Mouse (Mus musculus): ENCODE results near the gene H2afy.

The H2afy gene

DNA sequence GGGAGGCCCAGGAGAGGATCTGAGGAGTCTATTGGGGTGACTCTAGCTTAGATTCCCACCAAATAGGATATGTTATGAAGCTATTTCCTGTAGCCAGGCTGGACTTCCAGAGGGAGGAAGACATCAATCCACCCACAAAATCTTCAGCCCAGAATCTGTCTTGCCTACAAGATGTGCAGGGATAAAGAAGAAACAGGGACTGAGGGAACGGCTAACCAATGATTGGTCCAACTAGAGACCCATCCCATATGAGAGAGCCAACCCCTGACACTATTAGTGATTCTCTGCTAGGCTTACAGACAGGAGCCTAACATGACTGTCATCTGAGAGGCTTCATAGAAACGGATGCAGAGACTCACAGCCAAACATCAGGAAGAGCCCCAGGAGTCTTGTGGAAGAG is 7.9 kb upstream of the H2afy start:
- no peak for DNase-seq

DNA sequence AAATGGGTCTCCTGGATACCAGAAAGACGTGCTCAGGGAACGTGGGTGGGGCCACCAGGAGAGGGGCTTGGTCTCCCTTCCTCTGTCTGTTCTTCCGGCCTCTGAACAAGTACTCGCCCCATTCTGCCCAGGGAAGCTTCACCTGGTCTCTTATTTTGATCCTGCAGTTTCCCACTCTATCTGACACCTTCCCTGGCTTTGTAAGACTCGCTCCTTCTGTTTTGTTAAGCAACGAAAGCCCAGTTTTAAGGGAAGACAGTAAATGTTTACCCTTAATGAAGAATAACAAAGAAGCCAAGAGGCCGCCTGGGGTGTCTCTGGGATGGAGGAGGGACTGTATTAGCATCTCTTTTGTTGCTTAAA is 7.0 kb upstream of the H2afy start:
- DNase-seq, result no peak

DNA sequence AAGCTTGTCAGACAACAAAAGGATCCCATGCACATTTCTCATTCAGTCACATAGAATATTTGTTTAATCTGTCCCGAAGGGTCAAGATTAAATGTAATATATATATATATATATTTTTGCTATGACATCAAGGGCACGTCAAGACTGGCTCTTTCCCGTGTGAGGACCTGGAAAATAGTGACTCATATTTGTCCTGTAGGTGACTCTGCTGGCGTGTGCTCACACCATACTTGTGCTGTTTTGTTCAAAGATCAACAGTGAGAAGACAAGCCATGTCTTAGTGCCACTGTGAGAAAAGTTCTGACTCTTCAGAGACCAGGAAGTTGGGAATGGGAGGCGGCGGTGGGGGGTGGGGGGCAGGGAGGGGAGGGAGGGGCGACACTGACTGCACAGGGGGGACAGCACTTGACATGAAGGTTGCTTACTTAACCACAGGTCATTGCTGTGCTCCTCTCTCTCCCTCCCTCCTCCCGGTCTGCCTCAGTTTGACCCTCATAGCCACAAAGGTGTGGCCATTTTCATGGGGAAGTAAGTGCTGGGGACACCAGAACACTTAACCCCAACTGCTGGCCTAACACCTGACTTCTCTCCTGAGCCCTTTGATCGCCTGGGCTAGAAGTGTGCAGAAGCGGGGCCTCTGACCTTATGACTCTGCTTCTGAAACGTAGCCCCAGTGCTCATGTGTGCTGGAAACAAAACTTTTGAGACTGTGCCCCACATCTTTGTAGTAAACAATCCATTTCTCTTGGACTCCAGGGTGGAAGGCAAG is 6.4 kb upstream of the H2afy start:
- DNase-seq, result no peak

DNA sequence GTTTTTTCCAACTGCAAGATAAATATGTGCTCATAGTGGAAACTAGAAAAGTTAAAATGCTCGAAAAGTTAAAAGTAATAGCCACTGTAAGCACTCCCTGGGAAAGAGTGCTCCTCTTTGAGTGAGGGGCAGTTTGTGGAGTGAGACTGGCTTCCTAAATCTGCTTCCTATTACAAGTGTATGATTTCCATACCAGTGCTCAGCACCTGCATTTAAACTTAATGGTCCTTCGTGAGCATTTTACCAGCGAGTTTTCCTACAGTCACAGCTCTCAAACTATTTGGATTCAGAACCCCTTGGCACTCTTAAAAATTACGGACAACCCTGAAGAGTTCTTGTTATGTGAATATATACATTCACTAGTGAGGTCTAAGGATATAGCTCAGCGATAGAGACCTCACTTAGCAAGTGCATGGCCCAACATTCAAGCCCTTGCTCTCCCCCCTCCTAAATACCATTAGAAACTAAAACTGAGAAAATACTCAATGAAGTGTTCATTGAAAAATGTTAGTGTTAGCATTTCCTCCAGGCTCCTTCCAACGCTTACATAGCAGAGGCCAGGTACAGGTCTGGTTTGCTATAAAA is 3.1 kb upstream of the H2afy start:
- DNase-seq, result no peak

DNA sequence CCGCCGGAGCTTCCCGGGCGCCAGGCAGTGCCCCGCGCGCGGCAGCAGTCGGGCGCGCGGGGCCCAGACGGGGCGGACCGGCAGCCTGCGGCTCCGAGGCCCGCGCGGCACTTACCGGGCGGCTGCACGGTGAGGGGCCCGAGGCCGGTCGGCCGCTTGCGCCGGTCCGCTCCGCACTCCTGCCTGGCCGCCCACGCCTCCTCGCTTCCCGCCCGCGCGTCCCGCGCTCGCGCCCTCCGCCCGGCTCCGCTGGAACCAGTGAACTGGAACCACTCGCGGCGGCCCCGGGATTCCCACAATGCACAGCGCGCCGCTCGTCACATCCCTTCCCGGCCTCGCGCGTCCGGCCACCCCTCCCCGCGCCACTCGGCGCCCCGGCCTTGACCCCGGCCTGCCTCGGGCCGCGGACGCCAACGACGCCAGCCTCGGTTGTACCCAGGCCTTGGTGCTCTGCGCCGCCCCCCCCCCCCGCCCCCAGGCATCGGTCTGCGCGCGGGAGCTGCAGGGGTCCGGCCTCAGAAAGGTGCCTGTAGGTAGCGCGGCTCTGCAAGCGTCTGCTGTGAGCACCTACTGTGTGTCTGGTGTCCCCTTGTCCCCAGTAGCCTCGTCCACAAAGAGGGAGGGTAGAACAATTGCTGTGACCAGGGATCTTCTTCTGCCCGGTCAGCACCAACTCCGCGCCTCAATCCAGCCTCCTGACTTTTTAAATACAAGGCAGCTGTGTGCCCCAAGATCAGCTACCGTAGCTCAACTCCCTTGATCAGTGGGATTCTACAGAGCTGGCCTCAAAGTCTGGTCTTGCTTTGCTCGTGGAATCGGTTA is 719 bp downstream of the H2afy start:
- peak; percentile 86 for DNase-seq

DNA sequence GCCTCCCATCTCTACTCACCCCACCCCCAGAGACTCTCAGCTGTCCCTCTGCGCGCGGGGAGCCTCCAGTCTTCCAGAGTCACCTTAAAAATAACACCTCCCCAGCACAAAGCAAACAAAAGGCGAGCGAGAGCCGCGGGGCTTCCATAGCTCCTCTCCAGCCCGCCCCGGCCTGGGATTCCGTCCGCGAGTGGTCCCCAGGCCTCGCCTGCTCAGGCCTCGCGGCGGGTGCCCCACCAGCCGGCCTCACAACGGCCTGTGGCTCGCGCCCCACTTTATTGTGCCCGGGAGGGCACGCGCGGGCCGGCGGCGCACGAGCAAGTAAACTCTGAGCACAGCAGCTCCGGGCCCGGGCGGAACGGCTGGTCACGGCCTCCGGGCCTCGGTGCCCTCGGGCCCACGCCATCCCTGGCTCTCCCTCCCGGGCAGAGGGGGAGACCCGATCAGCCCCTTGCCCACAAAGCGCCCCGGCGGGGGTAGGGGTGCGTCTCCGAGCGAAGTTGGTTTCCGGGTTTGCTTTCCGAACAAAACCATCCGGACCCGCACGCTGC is 1.5 kb downstream of the H2afy start:
- no peak for DNase-seq

DNA sequence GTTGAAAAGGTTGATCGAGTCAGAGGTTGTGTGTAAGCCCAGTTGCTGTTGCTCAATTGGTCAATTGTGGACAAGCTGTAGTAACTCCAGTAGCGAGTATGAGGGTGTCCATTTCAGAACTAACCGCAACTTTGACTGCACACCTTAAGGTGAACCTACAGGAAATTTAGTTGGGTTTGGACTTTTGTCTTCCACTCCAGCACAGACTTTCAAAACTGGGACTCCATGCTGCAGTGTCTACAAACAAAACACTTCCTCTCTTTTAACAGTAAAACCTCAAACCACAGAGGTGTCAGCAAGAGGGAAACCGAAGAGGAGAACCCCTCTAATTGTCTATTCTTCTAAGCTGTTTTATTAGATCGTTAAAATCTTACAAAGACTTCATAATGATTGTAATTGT is 2.1 kb downstream of the H2afy start:
- no peak for DNase-seq

DNA sequence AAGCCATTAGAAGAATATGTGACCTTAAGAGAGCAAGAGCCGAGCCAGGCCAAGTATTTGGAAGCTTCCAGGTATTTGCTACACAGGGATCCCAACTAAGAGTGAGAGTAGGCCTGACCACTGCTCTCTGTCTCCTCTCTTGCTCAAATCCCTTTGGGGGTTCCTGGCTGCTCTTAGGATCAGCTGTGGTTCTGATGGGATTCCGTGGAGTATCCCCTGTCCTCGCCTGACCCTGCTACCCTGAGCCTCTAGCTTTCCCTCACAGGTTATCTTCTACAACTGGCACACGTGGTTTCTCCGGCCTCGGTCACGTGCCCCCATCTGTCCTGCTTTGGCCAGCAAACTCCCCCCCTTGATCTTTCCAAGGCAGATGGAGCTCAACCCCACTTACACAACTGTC is 3.2 kb downstream of the H2afy start:
- no peak for DNase-seq

DNA sequence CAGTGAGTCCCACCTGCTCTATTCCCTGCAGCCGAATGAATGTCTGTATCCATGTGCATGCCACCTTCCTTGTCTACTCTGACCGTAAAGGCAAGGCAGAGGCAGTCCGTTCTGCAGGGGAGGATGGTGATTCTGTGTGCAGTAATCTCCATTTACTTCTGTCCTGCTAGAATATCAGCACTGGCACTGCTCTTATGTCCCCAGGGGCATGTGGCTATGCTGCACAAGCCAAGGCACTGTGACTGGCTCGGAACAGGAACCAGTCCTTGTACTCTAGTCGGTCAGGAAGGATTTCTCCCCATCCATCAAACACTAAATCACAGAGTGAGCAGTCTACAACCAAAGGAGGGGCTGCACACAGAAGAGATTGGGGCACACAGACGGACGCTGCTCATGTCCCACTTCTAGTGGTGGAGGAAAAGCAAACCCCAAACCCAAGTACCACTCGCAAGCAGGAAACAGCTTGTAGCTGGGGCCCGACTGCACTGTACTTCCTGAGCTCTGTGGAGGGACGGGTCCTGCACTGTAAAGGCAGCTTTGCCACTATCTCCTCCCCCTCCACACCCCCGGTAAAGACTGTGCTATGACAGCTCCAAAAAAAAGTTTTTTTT is 3.7 kb downstream of the H2afy start:
- no peak for DNase-seq

DNA sequence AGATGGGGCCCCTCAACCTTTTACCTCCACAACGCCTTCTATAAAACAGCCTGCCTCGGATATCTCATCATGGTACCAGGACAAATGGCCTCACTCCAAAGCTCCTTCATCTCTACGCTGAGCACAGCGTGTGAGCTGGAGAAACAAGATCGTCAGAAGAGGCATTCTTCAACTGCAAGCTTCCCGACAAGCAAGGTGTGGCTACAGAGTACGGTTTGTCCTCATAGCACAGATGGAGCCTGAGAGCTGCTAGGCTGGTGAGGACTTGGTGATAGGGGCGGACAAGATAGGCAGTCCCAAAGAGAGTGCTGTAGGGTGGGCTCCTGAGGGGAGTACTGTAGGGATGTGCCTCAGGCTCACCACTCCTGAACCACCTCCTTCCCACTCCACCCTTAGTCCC is 5.6 kb downstream of the H2afy start:
- DNase-seq, result no peak

DNA sequence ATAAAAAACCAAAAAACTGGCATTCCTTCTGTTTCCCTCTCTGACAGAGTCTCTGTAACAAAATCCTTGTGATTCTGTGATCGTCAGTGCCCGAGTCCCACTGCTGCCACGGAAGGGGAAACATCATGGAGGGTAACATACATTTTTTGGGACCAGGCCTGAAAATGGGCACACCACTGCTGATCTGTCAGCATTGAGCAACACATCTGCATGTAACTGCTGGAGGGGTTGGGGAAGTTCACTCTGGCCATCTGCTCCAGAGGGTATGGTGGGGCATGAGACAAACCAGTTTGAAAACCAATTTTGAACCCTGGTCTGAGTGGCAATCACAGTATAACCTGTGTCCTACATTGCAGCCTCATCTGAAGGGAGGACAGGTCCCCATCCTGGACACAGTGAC is 6.6 kb downstream of the H2afy start:
- no peak for DNase-seq

DNA sequence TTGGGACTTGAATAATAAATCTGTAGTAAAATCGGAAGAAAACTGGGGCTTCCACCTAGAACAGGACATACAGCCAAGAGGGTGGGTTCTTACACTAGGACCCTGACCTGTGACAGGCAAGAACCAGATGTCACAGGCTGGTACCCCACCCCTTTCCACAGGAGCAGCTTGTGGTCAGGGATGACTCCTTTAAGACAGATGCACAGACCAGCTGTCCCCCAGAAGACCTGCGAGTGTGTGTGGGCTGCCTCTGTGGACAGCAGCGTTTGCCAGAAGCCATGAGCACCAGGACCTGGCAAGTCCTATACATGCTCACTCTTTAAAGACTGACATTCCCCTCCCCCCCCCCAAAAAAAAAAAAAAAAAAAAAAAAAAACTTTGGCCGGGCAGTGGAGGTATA is 7.1 kb downstream of the H2afy start:
- DNase-seq, result no peak

DNA sequence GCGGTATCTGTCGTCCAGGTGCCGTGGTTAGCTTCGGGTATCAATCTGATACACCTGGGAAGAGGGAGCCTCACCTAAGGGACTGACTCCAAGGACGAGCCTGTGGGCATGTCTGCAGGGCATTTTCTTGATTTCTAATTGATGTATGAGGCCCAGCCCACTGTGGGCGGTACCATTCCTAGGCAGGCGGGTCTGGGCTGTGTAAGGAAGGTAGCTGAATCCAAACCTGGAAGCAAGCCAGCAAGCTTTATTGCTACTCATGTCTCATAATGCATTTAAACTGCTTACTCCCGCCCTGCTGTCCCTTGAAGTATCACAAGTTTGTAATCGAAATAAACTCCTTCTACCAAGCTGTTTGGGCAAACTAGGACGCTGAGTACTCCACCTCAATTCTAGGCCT is 10.5 kb downstream of the H2afy start:
- no peak for DNase-seq

DNA sequence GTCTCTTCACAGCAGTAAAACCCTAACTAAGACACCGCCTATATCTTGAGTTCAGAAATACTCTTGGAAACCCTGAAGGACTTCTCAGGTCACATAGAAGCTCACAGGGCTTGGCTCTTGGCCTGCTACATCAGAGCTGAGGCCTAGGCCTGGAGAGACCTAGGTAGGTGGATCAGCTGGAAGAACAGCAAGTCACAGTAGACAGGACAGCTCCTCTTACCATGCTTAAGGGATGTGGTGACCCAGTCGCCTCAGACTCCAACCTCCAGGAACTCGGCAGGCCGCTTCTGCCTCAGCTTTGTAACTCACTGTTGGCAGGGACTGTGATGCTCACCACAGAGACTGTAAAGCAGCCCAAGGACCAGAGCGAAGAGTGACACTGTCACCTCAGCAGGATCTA is 13.1 kb downstream of the H2afy start:
- DNase-seq, result no peak

DNA sequence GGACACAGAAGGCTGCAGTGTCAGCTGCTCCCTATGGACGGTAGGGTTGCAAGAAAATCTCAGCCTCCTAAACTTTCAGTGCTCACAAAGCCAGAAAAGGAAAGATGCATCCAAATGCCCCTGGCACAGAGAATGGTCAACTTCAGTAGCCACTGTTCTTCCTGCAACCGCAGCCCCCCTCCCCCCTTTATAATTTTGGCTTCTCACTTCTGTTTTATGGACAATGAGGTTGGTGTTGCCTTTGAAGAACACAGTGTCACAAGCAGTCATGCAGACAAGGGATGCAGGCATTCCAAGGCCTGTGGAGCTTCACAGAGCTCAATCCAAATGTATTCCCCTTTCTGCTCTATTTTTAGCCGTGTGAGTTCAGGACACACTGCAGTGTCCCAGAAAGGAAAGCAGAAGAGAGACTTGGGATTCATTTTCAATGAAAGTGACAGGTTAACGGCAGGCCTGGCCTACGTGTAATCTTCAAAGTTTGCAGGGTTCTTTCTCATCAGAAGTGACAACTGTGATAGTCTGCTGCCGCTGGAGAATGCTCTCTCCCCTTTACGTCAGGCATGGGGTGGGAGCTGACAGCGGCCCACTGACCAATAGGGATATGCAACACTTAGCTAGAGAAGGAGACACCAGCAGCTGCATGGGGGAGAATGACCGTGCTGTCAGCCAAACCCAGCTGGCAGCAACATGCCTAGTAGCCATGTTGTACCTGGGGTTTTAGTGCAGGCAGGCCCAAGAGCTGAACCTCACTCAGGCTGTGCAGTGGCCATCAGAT is 18.0 kb downstream of the H2afy start:
- no peak for DNase-seq

DNA sequence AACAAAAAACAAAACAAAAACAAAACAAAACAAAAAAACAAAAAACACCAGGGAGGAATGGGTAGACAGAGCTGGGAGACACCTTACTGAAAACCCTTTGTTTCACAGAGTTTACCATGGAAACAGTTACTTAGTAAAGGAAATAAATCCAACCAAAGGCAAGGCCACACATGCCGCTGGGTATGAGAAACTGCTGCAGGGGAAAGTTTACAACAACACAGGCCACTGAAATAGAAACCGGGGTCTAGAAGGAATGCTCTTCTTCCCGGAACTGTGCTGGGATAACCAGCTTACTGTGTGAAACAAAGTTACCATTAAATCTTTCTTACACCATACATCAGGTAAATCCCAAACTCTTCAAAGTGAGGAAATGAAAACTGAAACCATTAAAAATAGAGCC is 20.3 kb downstream of the H2afy start:
- no peak for DNase-seq

DNA sequence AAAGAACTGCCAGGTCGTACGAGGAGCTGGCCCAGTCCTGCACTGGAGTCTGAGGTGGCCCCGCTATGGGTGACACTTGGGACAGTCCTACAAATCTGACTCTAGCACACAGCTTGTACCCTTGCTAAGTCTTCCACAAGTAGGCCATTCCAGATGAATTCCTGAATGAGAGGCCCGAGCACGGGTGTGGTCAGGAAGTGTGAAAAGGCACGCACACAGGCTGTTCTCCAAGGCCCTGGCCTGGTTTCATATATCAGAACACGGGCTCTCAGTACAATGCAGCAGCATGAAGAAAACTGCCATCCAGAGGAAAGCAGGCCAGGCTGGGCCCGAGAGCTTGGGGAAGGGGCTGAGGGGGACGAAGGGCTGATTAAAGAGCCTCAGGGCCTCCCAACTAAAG is 20.8 kb downstream of the H2afy start:
- no peak for DNase-seq

DNA sequence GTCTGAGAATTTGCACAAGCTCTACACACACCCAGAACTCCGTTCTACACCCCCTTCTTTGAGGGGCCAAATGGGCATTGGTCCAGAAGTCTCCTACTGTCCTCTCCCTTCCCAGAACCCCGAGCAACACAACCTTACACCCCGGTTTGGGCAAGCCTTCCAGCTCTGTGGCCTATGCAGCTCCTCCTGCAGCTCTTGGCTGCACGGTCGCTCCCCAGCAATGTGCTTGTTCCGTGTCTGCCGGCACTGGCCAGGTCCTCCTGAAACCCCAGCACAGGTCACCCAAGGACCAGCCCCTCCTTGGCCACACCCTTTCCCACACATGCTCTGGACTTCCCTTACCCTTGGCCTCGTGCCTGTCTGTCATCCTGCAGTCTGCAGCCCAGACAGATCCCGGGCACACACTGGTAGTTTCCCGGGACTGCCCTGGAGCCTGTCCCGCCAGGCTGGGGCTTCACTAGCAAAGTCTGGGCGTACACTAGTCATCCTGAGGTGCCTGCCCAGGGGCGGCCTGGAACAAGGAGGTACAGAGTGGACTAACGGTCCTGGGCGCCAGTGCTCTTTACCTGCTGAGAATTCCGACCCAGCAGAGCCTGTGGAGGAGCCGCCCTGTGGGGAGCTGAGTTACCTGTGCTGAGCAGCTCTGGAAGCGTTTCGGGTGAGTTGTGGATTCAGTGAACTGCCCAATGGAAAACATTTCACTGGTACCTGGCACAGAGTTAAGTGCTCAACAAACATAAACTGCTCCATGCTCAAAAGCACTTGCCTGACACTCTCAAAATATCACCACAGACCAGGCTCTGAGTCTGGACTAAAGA is 22.5 kb downstream of the H2afy start:
- no peak for DNase-seq

DNA sequence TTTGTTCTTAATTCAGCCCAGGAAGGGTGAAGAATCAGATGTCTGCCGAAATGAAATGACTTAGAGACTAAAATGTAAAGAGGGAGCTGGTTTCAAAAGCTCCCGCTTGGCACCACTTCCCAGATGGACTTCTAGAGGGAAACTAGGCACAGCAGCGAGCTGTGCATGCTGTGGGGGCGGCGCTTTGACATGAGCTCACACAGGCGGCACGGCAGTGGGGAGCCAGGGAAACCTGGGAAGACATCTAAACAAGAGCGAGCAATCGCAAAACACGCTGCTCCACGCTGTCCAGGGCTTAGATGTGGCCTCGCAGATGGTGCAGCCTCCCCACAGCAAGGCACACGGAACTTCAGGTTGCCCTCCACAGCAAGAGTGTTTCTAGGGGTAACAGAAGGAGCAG is 23.2 kb downstream of the H2afy start:
- DNase-seq, result peak; percentile 69

DNA sequence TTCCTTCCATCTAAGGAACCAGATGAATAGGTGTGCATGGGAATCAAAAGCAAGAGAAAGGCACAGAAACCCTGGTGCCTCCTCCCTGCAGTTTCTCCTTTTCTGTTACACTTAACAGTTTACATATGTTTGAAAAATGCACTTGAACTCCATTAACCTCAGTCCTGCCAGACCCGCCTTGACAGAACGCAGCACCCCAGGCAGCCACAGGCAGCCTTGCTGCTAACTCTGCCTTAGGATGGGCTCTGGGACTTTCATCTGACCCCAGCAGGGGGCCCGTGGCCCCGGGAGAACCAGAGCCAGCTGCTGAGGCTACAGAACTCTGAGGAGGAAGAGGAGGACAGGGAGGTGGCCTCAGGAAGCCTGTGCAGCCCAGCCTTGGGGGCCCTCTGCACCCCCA is 23.7 kb downstream of the H2afy start:
- DNase-seq, result no peak

DNA sequence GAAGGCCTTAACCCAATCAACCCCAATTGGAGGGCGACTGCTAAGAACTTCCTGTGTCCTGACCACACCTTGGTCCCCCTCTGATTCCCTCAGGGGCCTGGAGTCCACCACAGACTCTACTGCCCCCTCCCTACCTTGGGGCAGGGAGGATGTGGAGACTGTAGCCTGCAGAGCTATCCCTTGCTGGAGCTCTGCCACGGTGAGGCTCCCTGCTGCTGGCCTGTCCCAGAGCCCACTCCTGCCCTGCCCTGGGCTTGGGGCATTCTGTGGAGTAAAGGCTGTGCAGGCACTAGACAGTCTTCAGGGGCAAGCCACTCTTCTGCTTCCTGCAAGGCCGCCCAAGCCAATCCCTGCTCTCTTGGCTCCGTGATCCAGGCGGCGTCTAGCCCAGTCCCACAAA is 24.6 kb downstream of the H2afy start:
- no peak for DNase-seq

All from layer of hippocampus, adult 9-11 months (tissue).